Mouse (Mus musculus): ENCODE measurements around the gene Ifngr2.

- TF ChIP-seq CTCF (IDR thresholded peaks at IDR 0.05; ENCODE audit: low read depth) (no peak), EP300 (IDR thresholded peaks at IDR 0.05; ENCODE audit: low read depth) (no peak)
Measured at GRCm38 (mm10) chr16:91601693-91602092, 54.8 kb downstream of the Ifngr2 start.

Measured in heart, postnatal 0 days (tissue).